ENCODE assay signal across 10 mouse cellular contexts in genomic region chr15:32247281-32247680, GRCm38 (mm10). TPM values are rescaled to one million over a fixed set of nuclear protein-coding genes. Genes with fewer than 3 reads are reported as not detected.
A peak's percentile ranks its signal among the peaks of the same experiment; 100 is the strongest.
DNase-seq lines count a peak whose midpoint lies in the region; ATAC-seq and TF ChIP-seq lines count a peak whose summit lies in the region.
"Had no signal": no experiment of that assay in that cellular context is flagged by ENCODE, and none has a peak within 500 bp of the region (broad histone marks: within the 10 kb centered on the region; RNA-seq: fewer than 3 reads in every experiment).

No protein-coding gene starts in this region.

- TF ChIP-seq EP300 in heart, adult 2 months (IDR thresholded peaks at IDR 0.05; ENCODE audit: insufficient read depth, low read depth, low read length) = no peak

- TF ChIP-seq POLR2A in heart, adult 2 months (IDR thresholded peaks at IDR 0.05; ENCODE audit: insufficient read depth, low read depth, low read length) = no peak

- WGBS in heart, adult 2 months = 52% methylated on average over 5 of the region's 5 CpGs
- WGBS in midbrain, embryonic 12.5 days = 60% methylated on average over 5 of the region's 5 CpGs
- WGBS in midbrain, embryonic 11.5 days = 60% methylated on average over 5 of the region's 5 CpGs
- 69% methylated on average over 5 of the region's 5 CpGs for WGBS in intestine, postnatal 0 days
- WGBS in stomach, embryonic 15.5 days = 56% methylated on average over 5 of the region's 5 CpGs

- H3K4me3 ChIP-seq in heart, adult 2 months = no peak overlapping the region
- H3K4me3 ChIP-seq in midbrain, embryonic 12.5 days = no peak overlapping the region
- H3K4me3 ChIP-seq in midbrain, embryonic 11.5 days (ENCODE audit: low read depth, low read length) = no peak overlapping the region
- no peak overlapping the region for H3K4me3 ChIP-seq in intestine, postnatal 0 days (ENCODE audit: low read depth, low read length)
- peak overlapping the region; percentile 69 for H3K4me3 ChIP-seq in stomach, embryonic 15.5 days (replicated peaks)

- H3K4me1 ChIP-seq in heart, adult 2 months (ENCODE audit: control insufficient read depth, insufficient read depth, low read length) = no peaks in the 10 kb centered on the region
- peaks cover 8% of the 10 kb centered on the region; the same call in 1 of the 2 replicates for H3K4me1 ChIP-seq in midbrain, embryonic 12.5 days
- H3K4me1 ChIP-seq in midbrain, embryonic 11.5 days (ENCODE audit: control insufficient read depth, insufficient read depth, low read length) = no peaks in the 10 kb centered on the region
- H3K4me1 ChIP-seq in intestine, postnatal 0 days (replicated peaks; ENCODE audit: control insufficient read depth, insufficient read depth, low read length) = 0 out of 2 replicates have a peak, but pooled peaks cover 3% of the 10 kb centered on the region
- 0 out of 2 replicates have a peak, but pooled peaks cover 5% of the 10 kb centered on the region for H3K4me1 ChIP-seq in stomach, embryonic 15.5 days

- H3K36me3 ChIP-seq in heart, adult 2 months (ENCODE audit: control insufficient read depth, insufficient read depth, low read length) = no peaks in the 10 kb centered on the region
- no peaks in the 10 kb centered on the region for H3K36me3 ChIP-seq in midbrain, embryonic 12.5 days
- no peaks in the 10 kb centered on the region for H3K36me3 ChIP-seq in midbrain, embryonic 11.5 days (ENCODE audit: control insufficient read depth, insufficient read depth, low read length)
- H3K36me3 ChIP-seq in intestine, postnatal 0 days (ENCODE audit: control insufficient read depth, insufficient read depth) = no peaks in the 10 kb centered on the region
- no peaks in the 10 kb centered on the region for H3K36me3 ChIP-seq in stomach, embryonic 15.5 days

- H3K4me2 ChIP-seq in midbrain, embryonic 12.5 days (replicated peaks) = peak overlapping the region; percentile 100
- no peak overlapping the region for H3K4me2 ChIP-seq in midbrain, embryonic 11.5 days
- peak overlapping the region; percentile 95 for H3K4me2 ChIP-seq in intestine, postnatal 0 days (replicated peaks; ENCODE audit: low read depth)
- peak overlapping the region; percentile 98 for H3K4me2 ChIP-seq in stomach, embryonic 15.5 days

- intact Hi-C loops in heart, adult 2 months (cut with DNase I) = loop anchor here (2.0 to 5.0 kb wide), 3 partner anchors 322 to 520 kb away; no protein-coding TSS in a partner anchor

- ATAC-seq in midbrain, embryonic 12.5 days (ENCODE audit: low FRiP score, low read depth) = no peak
- no peak for ATAC-seq in midbrain, embryonic 11.5 days (ENCODE audit: low FRiP score)
- no peak for ATAC-seq in intestine, postnatal 0 days
- ATAC-seq in stomach, embryonic 15.5 days (ENCODE audit: insufficient read depth, low FRiP score, low read depth) = no peak
- no peak for ATAC-seq in monocyte, adult 5-6 weeks (replicated peaks; ENCODE audit: insufficient number of reproducible peaks, low FRiP score, low TSS enrichment, poor library complexity, severe bottlenecking)
- ATAC-seq in erythroid progenitor cell, adult 5-6 weeks (replicated peaks; ENCODE audit: low FRiP score, poor library complexity, severe bottlenecking) = no peak
- ATAC-seq: Patski had no signal

- H3K9ac ChIP-seq in heart, adult 2 months (ENCODE audit: low read depth, low read length) = no peak overlapping the region
- no peak overlapping the region for H3K9ac ChIP-seq in midbrain, embryonic 12.5 days (replicated peaks)
- H3K9ac ChIP-seq in midbrain, embryonic 11.5 days (ENCODE audit: low read length) = no peak overlapping the region
- H3K9ac ChIP-seq in intestine, postnatal 0 days (ENCODE audit: low read depth, low read length) = no peak overlapping the region
- no peak overlapping the region for H3K9ac ChIP-seq in stomach, embryonic 15.5 days

- no peak for TF ChIP-seq CTCF in heart, adult 2 months (IDR thresholded peaks at IDR 0.05)
- TF ChIP-seq CTCF in intestine, postnatal 0 days (IDR thresholded peaks at IDR 0.05; ENCODE audit: low read depth) = no peak

- H3K27ac ChIP-seq in heart, adult 2 months = peak overlapping the region; percentile 74
- H3K27ac ChIP-seq in midbrain, embryonic 12.5 days (replicated peaks) = no peak overlapping the region
- no peak overlapping the region for H3K27ac ChIP-seq in midbrain, embryonic 11.5 days (ENCODE audit: low read depth, low read length)
- H3K27ac ChIP-seq in intestine, postnatal 0 days (ENCODE audit: low read depth, low read length) = no peak overlapping the region
- no peak overlapping the region for H3K27ac ChIP-seq in stomach, embryonic 15.5 days

- no peaks in the 10 kb centered on the region for H3K79me2 ChIP-seq in heart, adult 2 months (replicated peaks; ENCODE audit: control insufficient read depth, insufficient read depth, low read length)

- no peaks in the 10 kb centered on the region for H3K9me3 ChIP-seq in midbrain, embryonic 12.5 days
- no peaks in the 10 kb centered on the region for H3K9me3 ChIP-seq in midbrain, embryonic 11.5 days (ENCODE audit: control insufficient read depth, low read length)
- no peaks in the 10 kb centered on the region for H3K9me3 ChIP-seq in intestine, postnatal 0 days (ENCODE audit: control insufficient read depth)
- no peaks in the 10 kb centered on the region for H3K9me3 ChIP-seq in stomach, embryonic 15.5 days

- H3K27me3 ChIP-seq in heart, adult 2 months (ENCODE audit: control insufficient read depth, insufficient read depth, low read length) = no peaks in the 10 kb centered on the region
- H3K27me3 ChIP-seq in midbrain, embryonic 12.5 days = peaks cover 5% of the 10 kb centered on the region
- H3K27me3 ChIP-seq in midbrain, embryonic 11.5 days (ENCODE audit: control insufficient read depth, insufficient read depth, low read length) = no peaks in the 10 kb centered on the region
- H3K27me3 ChIP-seq in intestine, postnatal 0 days (replicated peaks; ENCODE audit: control insufficient read depth, insufficient read depth, low read length) = no peaks in the 10 kb centered on the region
- no peaks in the 10 kb centered on the region for H3K27me3 ChIP-seq in stomach, embryonic 15.5 days (replicated peaks)
- H3K27me3 ChIP-seq: Patski had no signal

- no peak for DNase-seq in heart, adult 2 months
- no peak for DNase-seq in heart, adult 9 months (ENCODE audit: low spot score in 2 of 2)
- no peak for DNase-seq in midbrain, embryonic 11.5 days (ENCODE audit: low spot score, missing footprints)
- DNase-seq: heart, postnatal 4 days had no signal

RNA-seq across cellular contexts. Expression of gene Sema5a, which starts 2.7 kb away (rescaled TPM):
- total RNA-seq in heart, adult 2 months (2021) = 10 to 100 TPM in 1 of 2 experiments, 1 to 10 TPM in 1; 7.9 to 10.6 TPM
- 1.8 and 2.6 TPM in 2 replicates for polyA plus RNA-seq in heart, adult 2 months (2012; rRNA removed)
- 6.8 and 7.0 TPM in 2 replicates for polyA plus RNA-seq in midbrain, embryonic 12.5 days (2016; fragmentation: Nextera tagmentation; extraction: Ambion mirVana)
- 3.4 and 3.5 TPM in 2 replicates for polyA plus RNA-seq in midbrain, embryonic 11.5 days (2014; fragmentation: Nextera tagmentation; extraction: Ambion mirVana)
- polyA plus RNA-seq in intestine, postnatal 0 days (2015; fragmentation: Nextera tagmentation; extraction: Ambion mirVana) = 4.9 and 5.1 TPM in 2 replicates
- polyA plus RNA-seq in stomach, embryonic 15.5 days (2015; fragmentation: Nextera tagmentation; extraction: Ambion mirVana) = 17.5 and 18.8 TPM in 2 replicates
- 0.10 to 0.53 TPM in 2 of 3 replicates, not detected in the other for total RNA-seq in monocyte, adult 5-6 weeks (2017)
- total RNA-seq in erythroid progenitor cell, adult 5-6 weeks (2015; ENCODE audit: low replicate concordance) = not detected in 2 replicates
- not detected in 2 replicates for total RNA-seq in erythroid progenitor cell, adult 5-6 weeks (2017; ENCODE audit: low replicate concordance)
